Mouse (Mus musculus) skeletal muscle tissue, postnatal 0 days (tissue): Measurements from ENCODE around the gene Zfp987. TPM values are rescaled to one million over a fixed set of nuclear protein-coding genes. Genes with fewer than 3 reads are reported as not detected.

Experiments
- polyA plus RNA-seq: library from polyadenylated mRNA; unstranded; fragments of >200 nt; fragmentation: Nextera tagmentation; extraction: Ambion mirVana; gene quantifications from 2 replicates; pipeline ENCODE4 v1.2.1, GENCODE M21; 2015

Gene Zfp987
- not detected in 2 replicates for polyA plus RNA-seq

DNA sequence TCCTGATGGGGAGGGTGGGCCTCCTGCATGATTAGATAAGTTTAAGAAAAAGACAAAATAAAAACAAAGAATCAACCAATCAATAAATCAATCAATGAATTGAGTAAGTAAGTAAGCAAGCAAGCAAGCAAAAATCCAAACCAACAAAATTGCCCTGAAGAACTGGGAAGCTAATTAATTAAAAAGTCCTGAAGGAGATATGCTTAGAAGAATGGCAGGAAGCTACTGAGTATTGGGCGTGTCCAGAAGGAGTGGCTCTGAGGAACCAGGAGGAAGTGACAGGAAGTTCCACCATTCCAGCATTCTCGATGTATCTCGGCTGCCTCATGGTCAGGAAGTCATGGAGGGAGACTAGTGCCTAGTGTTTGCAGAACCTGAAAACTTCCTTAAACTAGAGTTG, at the start of gene Zfp987:
TSS of gene Zfp987 (plus strand) at position 301 of the 400 bp plus-strand sequence.

DNA sequence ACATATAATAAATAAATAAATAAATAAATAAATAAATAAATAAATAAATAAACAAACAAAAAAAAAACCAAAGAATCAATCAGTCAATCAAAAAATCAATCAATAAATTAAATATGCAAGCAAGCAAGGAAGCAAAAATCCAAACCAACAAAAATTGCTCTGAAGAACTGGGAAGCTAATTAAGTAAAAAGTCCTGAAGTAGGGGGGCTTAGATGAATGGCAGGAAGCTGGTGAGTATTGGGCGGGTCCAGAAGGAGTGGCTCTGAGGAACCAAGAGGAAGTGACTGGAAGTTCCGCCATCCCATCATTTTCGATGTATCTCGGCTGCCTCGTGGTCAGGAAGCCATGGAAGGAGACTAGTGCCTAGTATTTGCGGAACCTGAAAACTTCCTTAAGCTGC, 59.4 kb downstream of the Zfp987 start, which contains the start of gene Zfp600:
TSS of gene Zfp600 (plus strand) at position 301 of the 400 bp plus-strand sequence.

Other genes with a start within 250 kb of the Zfp987 start
- not detected in 2 replicates for gene Zfp986, start 228.5 kb upstream of the Zfp987 start, polyA plus RNA-seq
- gene Zfp600, start 59.5 kb downstream of the Zfp987 start, polyA plus RNA-seq: not detected in 2 replicates